Mouse (Mus musculus) thymus, postnatal 36 days (tissue): Measurements from ENCODE around the gene Hist1h3c.
A peak's percentile ranks its signal among the peaks of the same experiment; 100 is the strongest.
"Not testable (repeated sequence)": the region's sequence is repeated elsewhere in the genome, so short reads cannot be mapped to it uniquely, and the experiment has no call there.

Source experiments
- DNase-seq, 2 experiments: peaks; one replicate each; pipeline ENCODE4 v3.0.0; 2022; ENCODE audit warnings: mixed read lengths in 2 of 2

Hist1h3c gene

GRCm38 (mm10) chr13:23745381-23746161 is at the start of gene Hist1h3c:
Gene Hist1h3c (minus strand): TSS chr13:23745602.
- DNase-seq: peak; percentile 82 to 83

- peak in 1 of 2 experiments; percentile 11 for DNase-seq
Observed at GRCm38 (mm10) chr13:23792520-23792919, 47.1 kb upstream of the Hist1h3c start.

GRCm38 (mm10) chr13:23779025-23779424 is 33.6 kb upstream of the Hist1h3c start:
- DNase-seq: no peak

- DNase-seq: no peak
Observed at GRCm38 (mm10) chr13:23778339-23778738, 32.9 kb upstream of the Hist1h3c start.

- DNase-seq: no peak
Observed at GRCm38 (mm10) chr13:23772561-23773313, 27.3 kb upstream of the Hist1h3c start.

- DNase-seq: not testable (repeated sequence)
Observed at GRCm38 (mm10) chr13:23769613-23770012, 24.2 kb upstream of the Hist1h3c start, which contains the start of gene Trim38. Gene Trim38 (plus strand): TSS chr13:23769913.

GRCm38 (mm10) chr13:23768834-23769397 is 23.5 kb upstream of the Hist1h3c start:
- no peak for DNase-seq

- no peak for DNase-seq
Observed at GRCm38 (mm10) chr13:23766772-23767171, 21.4 kb upstream of the Hist1h3c start.

- no peak for DNase-seq
Observed at GRCm38 (mm10) chr13:23765172-23765513, 19.7 kb upstream of the Hist1h3c start.

- DNase-seq: no peak
Observed at GRCm38 (mm10) chr13:23764324-23765171, 19.1 kb upstream of the Hist1h3c start.

- DNase-seq: peak; percentile 88 to 90
Observed at GRCm38 (mm10) chr13:23763586-23764323, 18.4 kb upstream of the Hist1h3c start, which contains the start of gene Hist1h1a. Gene Hist1h1a (plus strand): TSS chr13:23763666.

GRCm38 (mm10) chr13:23763242-23763585 is 17.8 kb upstream of the Hist1h3c start:
- no peak for DNase-seq

GRCm38 (mm10) chr13:23761871-23762821 is 16.7 kb upstream of the Hist1h3c start, which contains the start of gene Hist1h3a:
Gene Hist1h3a (minus strand): TSS chr13:23762386.
- DNase-seq: peak; percentile 61 to 72

GRCm38 (mm10) chr13:23760972-23761864 is 15.8 kb upstream of the Hist1h3c start, which contains the start of gene Hist1h4a:
Gene Hist1h4a (minus strand): TSS chr13:23761230.
- peak; percentile 98 for DNase-seq

GRCm38 (mm10) chr13:23760240-23760971 is 15.0 kb upstream of the Hist1h3c start:
- peak in 1 of 2 experiments; percentile 63 for DNase-seq

GRCm38 (mm10) chr13:23759916-23760239 is 14.5 kb upstream of the Hist1h3c start:
- peak in 1 of 2 experiments; percentile 34 for DNase-seq

GRCm38 (mm10) chr13:23759251-23759771 is 13.9 kb upstream of the Hist1h3c start:
- no peak for DNase-seq

GRCm38 (mm10) chr13:23757921-23758320 is 12.5 kb upstream of the Hist1h3c start:
- DNase-seq: no peak
